Mouse (Mus musculus) erythroblast, adult 5-6 weeks (primary cell): ENCODE results near the gene Nhlrc1. TPM values are rescaled to one million over a fixed set of nuclear protein-coding genes. Genes with fewer than 3 reads are reported as not detected.
A peak's percentile ranks its signal among the peaks of the same experiment; 100 is the strongest.

Source experiments
- ATAC-seq: replicated peaks from 2 replicates; pipeline ENCODE4 v1.8.0; 2016; ENCODE audit warnings: moderate number of reproducible peaks, mild to moderate bottlenecking, moderate TSS enrichment, inconsistent platforms; ENCODE audit not compliant: poor library complexity, low FRiP score, severe bottlenecking
- total RNA-seq, 2 experiments: library from RNA; stranded (forward) in 1 of 2; stranded (reverse) in 1 of 2; fragments of 150-400 nt in 1 of 2; fragments of 200-764, 138-1000 nt in 1 of 2; gene quantifications; 2 replicates each; pipeline versions ENCODE4 v1.2.3 to v1.2.4; 2015 to 2017; ENCODE audit warnings: low replicate concordance in 2 of 2

The Nhlrc1 gene
- total RNA-seq (2015; ENCODE audit: low replicate concordance) = 0.42 and 1.5 TPM in 2 replicates
- 0.43 TPM in 1 of 2 replicates, not detected in the other for total RNA-seq (2017; ENCODE audit: low replicate concordance)

GRCm38 (mm10) chr13:47014334-47015194, at the start of gene Nhlrc1:
TSS of gene Nhlrc1 (minus strand) at chr13:47014850.
- ATAC-seq = peak; percentile 69

- ATAC-seq = no peak
Observed at GRCm38 (mm10) chr13:47063985-47064760, 49.5 kb upstream of the Nhlrc1 start.

- no peak for ATAC-seq
Observed at GRCm38 (mm10) chr13:47062756-47063155, 48.1 kb upstream of the Nhlrc1 start.

- ATAC-seq = no peak
Observed at GRCm38 (mm10) chr13:47056781-47057180, 42.1 kb upstream of the Nhlrc1 start.

GRCm38 (mm10) chr13:47056126-47056525, 41.5 kb upstream of the Nhlrc1 start:
- no peak for ATAC-seq

- no peak for ATAC-seq
Observed at GRCm38 (mm10) chr13:47053971-47054370, 39.3 kb upstream of the Nhlrc1 start.

- no peak for ATAC-seq
Observed at GRCm38 (mm10) chr13:47050009-47050408, 35.4 kb upstream of the Nhlrc1 start.

GRCm38 (mm10) chr13:47047996-47048395, 33.3 kb upstream of the Nhlrc1 start:
- ATAC-seq = no peak

GRCm38 (mm10) chr13:47044617-47044947, 29.9 kb upstream of the Nhlrc1 start, which contains the start of gene Tpmt:
TSS of gene Tpmt (minus strand) at chr13:47044737.
- no peak for ATAC-seq

- ATAC-seq = no peak
Observed at GRCm38 (mm10) chr13:47043833-47044616, 29.4 kb upstream of the Nhlrc1 start.

GRCm38 (mm10) chr13:47043030-47043680, 28.5 kb upstream of the Nhlrc1 start, which contains the start of gene Kdm1b:
TSS of gene Kdm1b (plus strand) at chr13:47043499.
- peak; percentile 93 for ATAC-seq

GRCm38 (mm10) chr13:47042024-47042633, 27.5 kb upstream of the Nhlrc1 start:
- ATAC-seq = no peak

GRCm38 (mm10) chr13:47040061-47040460, 25.4 kb upstream of the Nhlrc1 start:
- ATAC-seq = no peak

- no peak for ATAC-seq
Observed at GRCm38 (mm10) chr13:47037946-47038345, 23.3 kb upstream of the Nhlrc1 start.

GRCm38 (mm10) chr13:47033602-47034001, 19.0 kb upstream of the Nhlrc1 start:
- no peak for ATAC-seq

GRCm38 (mm10) chr13:47030376-47031107, 15.9 kb upstream of the Nhlrc1 start:
- no peak for ATAC-seq

GRCm38 (mm10) chr13:47020798-47021197, 6.1 kb upstream of the Nhlrc1 start:
- no peak for ATAC-seq

GRCm38 (mm10) chr13:47019774-47020173, 5.1 kb upstream of the Nhlrc1 start:
- ATAC-seq = no peak
